Mouse (Mus musculus): Measurements from ENCODE around the gene Acy3.

- TF ChIP-seq CTCF (IDR thresholded peaks at IDR 0.05; ENCODE audit: low read depth) (no peak), EP300 (IDR thresholded peaks at IDR 0.05; ENCODE audit: low read depth) (no peak)
These were observed 50.1 kb downstream of the Acy3 start for GRCm38 (mm10) chr19:4036327-4037045.
